Mouse (Mus musculus) heart, postnatal 10 days (tissue): ENCODE results near the gene Sergef. TPM values are rescaled to one million over a fixed set of nuclear protein-coding genes. Genes with fewer than 3 reads are reported as not detected.
"Not testable (repeated sequence)": the region's sequence is repeated elsewhere in the genome, so short reads cannot be mapped to it uniquely, and the experiment has no call there.

Source experiments
- DNase-seq, 2 experiments: peaks; one replicate each; pipeline ENCODE4 v3.0.0; 2021
- intact Hi-C: fragments of 180-260 bp; cut with DNase I; formaldehyde crosslinking; loops from one replicate; pipeline ENCODE4 v1.15.1; 2025
- total RNA-seq, 2 experiments: library from RNA; stranded (reverse); gene quantifications; 2 replicates each; pipeline ENCODE4 v1.2.3; 2021

The Sergef gene
- total RNA-seq: 1 to 10 TPM; 5.6 to 6.5 TPM

GRCm38 (mm10) chr7:46639692-46640031, at the start of gene Sergef:
Sergef (minus strand) TSS chr7:46639807.
- DNase-seq: peak; percentile 88 to 91
- intact Hi-C loops: no loop called here

- intact Hi-C loops: no loop called here
- no peak for DNase-seq
These were observed 47.2 kb upstream of the Sergef start for GRCm38 (mm10) chr7:46686827-46687226.

DNA sequence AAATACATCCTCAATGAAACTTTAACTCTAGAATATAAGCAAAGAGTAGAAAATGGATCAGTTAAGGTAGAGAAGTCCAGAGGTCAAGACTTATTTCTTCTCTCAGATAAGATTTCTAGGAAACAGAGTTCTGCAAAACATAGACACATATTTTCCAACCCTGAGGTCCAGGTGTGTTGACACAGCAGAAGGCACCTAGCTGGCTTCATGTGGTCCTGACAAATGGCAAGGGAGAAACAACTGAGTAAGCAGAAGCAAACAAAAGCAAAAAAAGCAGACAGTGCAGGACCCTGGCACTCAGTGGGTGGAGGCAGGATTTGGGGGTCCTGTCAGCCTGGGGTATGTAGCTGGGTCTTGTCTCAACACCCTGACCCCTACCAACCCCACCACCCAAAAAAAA, 41.1 kb upstream of the Sergef start:
- DNase-seq: no peak
- intact Hi-C loops: no loop called here

GRCm38 (mm10) chr7:46679044-46679443, 39.4 kb upstream of the Sergef start:
- intact Hi-C loops, DNase-seq: not testable (repeated sequence)

DNA sequence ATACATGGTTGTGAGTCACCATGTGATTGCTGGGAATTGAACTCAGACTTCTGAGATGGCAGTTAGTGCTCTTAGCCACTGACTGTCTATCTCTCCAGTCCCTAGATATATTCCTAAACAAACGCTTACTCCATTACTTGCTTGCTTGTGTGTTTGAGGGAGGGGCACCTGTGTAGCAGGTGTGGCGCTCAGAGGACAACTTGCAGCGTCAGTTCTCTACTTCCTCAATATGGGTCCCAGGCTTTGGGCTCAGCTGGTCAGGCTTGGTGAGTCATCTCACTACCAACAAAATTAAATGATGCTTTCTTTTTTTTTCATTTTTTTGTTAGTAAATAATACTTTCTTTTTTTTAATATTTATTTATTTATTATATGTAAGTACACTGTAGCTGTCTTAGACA, 38.8 kb upstream of the Sergef start:
- intact Hi-C loops: no loop called here
- no peak for DNase-seq

- no peak for DNase-seq
- intact Hi-C loops: no loop called here
These were observed 37.3 kb upstream of the Sergef start for GRCm38 (mm10) chr7:46676808-46677360.

- intact Hi-C loops: no loop called here
- DNase-seq: no peak
These were observed 36.3 kb upstream of the Sergef start for GRCm38 (mm10) chr7:46675886-46676285.

DNA sequence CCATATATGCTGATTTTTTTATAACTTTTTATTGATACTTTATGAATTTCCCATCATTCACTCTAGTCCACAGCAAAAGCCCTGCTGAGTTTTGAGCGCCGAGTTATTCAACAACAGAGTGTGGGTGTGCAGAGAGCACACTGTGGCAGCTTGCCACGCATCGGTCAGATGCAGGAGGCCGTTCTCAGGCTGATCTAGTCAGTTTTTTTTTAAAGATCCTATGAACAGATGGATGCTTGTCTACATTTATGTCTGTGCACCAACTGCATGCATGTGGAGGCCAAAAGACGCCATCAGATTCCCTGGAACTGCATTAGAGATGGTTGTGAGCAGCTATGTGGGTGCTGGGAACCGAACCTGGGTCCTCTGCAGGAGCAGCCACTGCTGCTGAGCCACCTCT, 35.5 kb upstream of the Sergef start:
- no peak for DNase-seq
- intact Hi-C loops: no loop called here

DNA sequence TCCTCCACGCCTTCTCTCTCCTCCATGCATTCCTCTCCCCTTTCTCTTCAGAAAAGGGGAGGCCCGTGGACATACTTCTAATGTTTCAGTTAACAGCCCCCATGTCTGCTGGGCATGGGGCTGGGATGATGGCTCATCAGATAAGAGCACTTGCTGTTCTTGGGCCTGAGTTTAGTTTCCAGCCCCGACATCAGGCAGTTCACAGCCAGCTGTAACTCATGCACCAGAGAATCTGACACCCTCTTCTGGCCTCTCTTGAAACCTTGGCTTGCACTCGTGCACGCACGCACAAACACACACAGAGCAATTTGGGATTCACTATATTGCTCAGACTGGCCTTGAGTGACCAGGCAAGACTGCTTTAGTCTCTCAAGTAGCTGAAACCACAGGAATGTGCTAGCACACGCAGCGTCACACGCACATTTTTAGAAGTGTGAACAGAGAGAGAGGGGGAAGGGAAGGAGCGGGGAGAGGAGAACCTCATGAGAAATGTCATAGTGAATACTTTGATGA, 32.6 kb upstream of the Sergef start, which contains the start of gene Tph1:
Gene Tph1 (minus strand): TSS at position 378 of the 513 bp plus-strand sequence.
- intact Hi-C loops: no loop called here

GRCm38 (mm10) chr7:46667256-46667655, 27.6 kb upstream of the Sergef start:
- intact Hi-C loops: no loop called here
- no peak for DNase-seq

More for the DNA sequence above, 32.6 kb upstream of the Sergef start, which contains the start of gene Tph1:
- no peak for DNase-seq

DNA sequence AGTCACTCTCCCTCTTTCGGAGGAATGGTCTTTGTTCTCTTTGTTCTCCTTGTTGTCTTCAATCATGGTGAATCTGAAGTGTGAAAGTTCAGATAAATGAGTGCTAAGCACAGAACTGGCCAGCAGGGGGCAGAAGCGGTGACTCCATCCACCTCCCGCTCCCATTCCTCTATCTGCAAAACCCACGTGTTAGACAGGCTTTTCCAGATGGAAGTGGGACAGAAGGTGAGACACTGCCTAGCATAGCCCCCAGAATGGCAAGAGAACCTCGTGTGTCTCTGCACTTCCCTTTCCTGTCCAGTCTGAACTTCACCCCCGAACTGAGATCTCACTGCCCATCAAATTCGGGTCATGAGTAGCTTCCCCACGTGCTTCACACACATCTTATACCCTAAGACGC, 25.6 kb upstream of the Sergef start:
- intact Hi-C loops: no loop called here
- peak in 1 of 2 experiments; percentile 16 for DNase-seq

DNA sequence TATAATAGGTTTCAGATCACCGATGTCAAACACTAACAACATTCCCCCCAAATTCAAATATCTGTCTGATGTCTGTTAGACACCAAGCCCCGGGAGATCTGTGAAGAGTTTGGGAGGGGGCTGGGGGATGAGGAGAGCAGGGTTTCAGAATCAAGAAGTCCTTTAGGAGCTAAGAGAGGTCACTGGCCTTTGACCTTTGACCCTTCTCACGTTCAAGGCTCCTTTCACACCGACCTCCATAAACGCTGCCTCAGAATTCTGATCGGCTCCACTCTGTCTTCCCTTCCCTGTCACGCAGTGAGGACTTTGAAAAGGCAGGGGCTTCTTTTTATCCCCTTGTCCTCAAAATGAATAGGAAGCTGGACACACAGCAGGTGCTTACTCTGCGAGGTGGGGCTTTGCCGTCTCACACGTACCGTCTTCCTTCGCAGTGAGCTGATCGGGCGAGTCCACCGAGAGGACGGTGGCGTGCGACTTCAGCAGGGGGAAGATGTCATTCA, 22.0 kb upstream of the Sergef start:
- intact Hi-C loops: no loop called here
- no peak for DNase-seq

GRCm38 (mm10) chr7:46652279-46652678, 12.7 kb upstream of the Sergef start:
- no peak for DNase-seq

GRCm38 (mm10) chr7:46650231-46650630, 10.6 kb upstream of the Sergef start:
- DNase-seq: not testable (repeated sequence)

More at GRCm38 (mm10) chr7:46652279-46652678, 12.7 kb upstream of the Sergef start:
- intact Hi-C loops: loop anchor here (5.0 kb wide), 1 partner anchor 50 kb away; no protein-coding TSS in a partner anchor

DNA sequence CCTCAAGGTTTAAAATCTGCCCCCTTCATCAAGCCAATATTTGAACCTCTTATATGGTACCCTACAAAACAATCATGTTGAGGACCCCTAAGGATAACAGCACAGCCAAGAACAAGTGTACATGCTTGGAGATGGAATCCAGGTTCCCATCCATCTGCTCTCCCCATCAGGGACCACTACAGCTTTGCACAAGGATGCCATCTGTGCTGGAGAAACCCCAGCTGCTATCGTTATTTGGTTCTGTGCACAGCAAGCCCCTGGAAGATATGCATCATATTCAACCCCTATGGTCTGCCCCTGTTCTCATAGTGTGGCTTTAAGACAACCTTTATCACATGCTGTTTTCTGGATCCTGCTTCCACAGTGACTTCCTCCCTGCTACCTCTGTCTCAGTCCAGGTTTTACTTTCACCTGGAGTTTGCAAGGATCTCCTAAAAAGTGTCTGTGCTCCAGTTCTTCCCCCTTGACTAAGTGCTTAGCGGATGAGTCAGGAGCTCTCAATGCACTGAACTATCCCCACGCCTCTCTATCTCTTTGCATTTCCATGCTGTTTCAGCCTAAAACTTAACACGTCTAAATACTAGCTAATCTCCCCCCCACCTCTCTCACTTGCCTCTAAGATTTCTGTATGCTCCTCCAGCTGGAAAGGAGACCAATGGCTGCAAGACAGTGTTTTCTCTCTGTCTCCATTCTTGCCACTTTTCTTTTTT, 9.0 kb upstream of the Sergef start:
- DNase-seq: no peak
- intact Hi-C loops: no loop called here

More at GRCm38 (mm10) chr7:46650231-46650630, 10.6 kb upstream of the Sergef start:
- intact Hi-C loops: loop anchor here (5.0 kb wide), 1 partner anchor 52 kb away; no protein-coding TSS in a partner anchor

GRCm38 (mm10) chr7:46643172-46643571, 3.6 kb upstream of the Sergef start:
- no peak for DNase-seq
- intact Hi-C loops: no loop called here

- no peak for DNase-seq
- intact Hi-C loops: no loop called here
These were observed 455 bp upstream of the Sergef start for GRCm38 (mm10) chr7:46640062-46640461.

- no peak for DNase-seq
- intact Hi-C loops: no loop called here
These were observed 517 bp downstream of the Sergef start for GRCm38 (mm10) chr7:46638889-46639691.

DNA sequence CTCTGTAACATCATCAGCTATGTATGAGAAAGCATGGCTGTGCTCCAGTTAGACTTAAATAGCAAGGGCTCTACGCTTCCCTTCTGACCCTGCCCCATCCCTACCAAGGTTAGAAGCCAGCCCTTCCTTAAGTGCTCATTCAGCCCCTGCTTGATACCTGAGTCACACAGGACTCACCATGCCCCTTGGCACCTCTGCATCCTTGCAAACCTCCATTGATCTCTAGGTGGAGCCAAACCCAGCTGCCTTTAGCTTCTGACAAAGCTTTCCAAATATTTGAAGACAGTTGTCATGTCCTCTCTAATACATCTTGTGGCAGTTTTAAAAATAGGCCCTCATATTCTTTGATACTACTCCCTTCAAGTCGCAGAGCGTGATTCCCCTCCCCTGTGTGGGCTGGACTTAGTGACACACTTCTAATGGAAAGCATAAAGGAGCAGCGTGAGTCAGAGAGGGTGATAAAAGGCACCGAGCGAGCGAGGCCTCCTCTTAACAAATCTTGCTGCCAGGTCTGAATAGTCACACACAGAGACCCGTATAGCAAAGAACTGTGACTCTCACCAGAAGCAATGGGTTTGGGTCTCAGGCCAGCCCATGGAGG, 11.1 kb downstream of the Sergef start:
- no peak for DNase-seq
- intact Hi-C loops: no loop called here

GRCm38 (mm10) chr7:46623979-46624378, 15.6 kb downstream of the Sergef start:
- DNase-seq: no peak
- intact Hi-C loops: no loop called here
